Mouse (Mus musculus) spleen, adult 18-20 months (tissue): Measurements from ENCODE around the gene Gpcpd1.
"Not testable (repeated sequence)": the region's sequence is repeated elsewhere in the genome, so short reads cannot be mapped to it uniquely, and the experiment has no call there.

ENCODE experiments used
- DNase-seq, 2 experiments: peaks; one replicate each; pipeline ENCODE4 v3.0.0; 2022; ENCODE audit warnings: mixed read lengths in 2 of 2

The Gpcpd1 gene

GRCm38 (mm10) chr2:132587240-132587779, at the start of gene Gpcpd1:
Gpcpd1 (minus strand) TSS chr2:132587729.
- no peak for DNase-seq

GRCm38 (mm10) chr2:132636534-132636933, 49.0 kb upstream of the Gpcpd1 start:
- DNase-seq: no peak

- DNase-seq: no peak
Observed at GRCm38 (mm10) chr2:132628626-132629025, 41.1 kb upstream of the Gpcpd1 start.

- DNase-seq: no peak
Observed at GRCm38 (mm10) chr2:132623092-132623491, 35.6 kb upstream of the Gpcpd1 start.

- DNase-seq: no peak
Observed at GRCm38 (mm10) chr2:132617693-132618092, 30.2 kb upstream of the Gpcpd1 start.

GRCm38 (mm10) chr2:132613581-132614188, 26.2 kb upstream of the Gpcpd1 start:
- DNase-seq: no peak

GRCm38 (mm10) chr2:132611551-132612233, 24.2 kb upstream of the Gpcpd1 start:
- no peak for DNase-seq

- DNase-seq: peak; percentile 43 to 53
Observed at GRCm38 (mm10) chr2:132607141-132608093, 19.9 kb upstream of the Gpcpd1 start.

GRCm38 (mm10) chr2:132605795-132606563, 18.4 kb upstream of the Gpcpd1 start:
- DNase-seq: no peak

- no peak for DNase-seq
Observed at GRCm38 (mm10) chr2:132604922-132605321, 17.4 kb upstream of the Gpcpd1 start.

GRCm38 (mm10) chr2:132603706-132604105, 16.2 kb upstream of the Gpcpd1 start:
- no peak for DNase-seq

GRCm38 (mm10) chr2:132601777-132602176, 14.2 kb upstream of the Gpcpd1 start:
- DNase-seq: no peak

- no peak for DNase-seq
Observed at GRCm38 (mm10) chr2:132600081-132600480, 12.6 kb upstream of the Gpcpd1 start.

GRCm38 (mm10) chr2:132599127-132599526, 11.6 kb upstream of the Gpcpd1 start:
- DNase-seq: no peak

GRCm38 (mm10) chr2:132597866-132598480, 10.4 kb upstream of the Gpcpd1 start:
- DNase-seq: peak in 1 of 2 experiments; percentile 33

- peak; percentile 51 for DNase-seq
Observed at GRCm38 (mm10) chr2:132597226-132597625, 9.7 kb upstream of the Gpcpd1 start.

GRCm38 (mm10) chr2:132595601-132596235, 8.2 kb upstream of the Gpcpd1 start:
- no peak for DNase-seq

- no peak for DNase-seq
Observed at GRCm38 (mm10) chr2:132592126-132592525, 4.6 kb upstream of the Gpcpd1 start.

- DNase-seq: not testable (repeated sequence)
Observed at GRCm38 (mm10) chr2:132591579-132591978, 4.0 kb upstream of the Gpcpd1 start.

- DNase-seq: no peak
Observed at GRCm38 (mm10) chr2:132589906-132590538, 2.5 kb upstream of the Gpcpd1 start.

GRCm38 (mm10) chr2:132586006-132586405, 1.5 kb downstream of the Gpcpd1 start:
- no peak for DNase-seq
